Mouse (Mus musculus): Measurements from ENCODE around the gene Slc25a21. TPM values are rescaled to one million over a fixed set of nuclear protein-coding genes. Genes with fewer than 3 reads are reported as not detected.

Gene Slc25a21
- total RNA-seq, 2 experiments from 2014 or later, result 0.08 to 0.42 TPM

DNA sequence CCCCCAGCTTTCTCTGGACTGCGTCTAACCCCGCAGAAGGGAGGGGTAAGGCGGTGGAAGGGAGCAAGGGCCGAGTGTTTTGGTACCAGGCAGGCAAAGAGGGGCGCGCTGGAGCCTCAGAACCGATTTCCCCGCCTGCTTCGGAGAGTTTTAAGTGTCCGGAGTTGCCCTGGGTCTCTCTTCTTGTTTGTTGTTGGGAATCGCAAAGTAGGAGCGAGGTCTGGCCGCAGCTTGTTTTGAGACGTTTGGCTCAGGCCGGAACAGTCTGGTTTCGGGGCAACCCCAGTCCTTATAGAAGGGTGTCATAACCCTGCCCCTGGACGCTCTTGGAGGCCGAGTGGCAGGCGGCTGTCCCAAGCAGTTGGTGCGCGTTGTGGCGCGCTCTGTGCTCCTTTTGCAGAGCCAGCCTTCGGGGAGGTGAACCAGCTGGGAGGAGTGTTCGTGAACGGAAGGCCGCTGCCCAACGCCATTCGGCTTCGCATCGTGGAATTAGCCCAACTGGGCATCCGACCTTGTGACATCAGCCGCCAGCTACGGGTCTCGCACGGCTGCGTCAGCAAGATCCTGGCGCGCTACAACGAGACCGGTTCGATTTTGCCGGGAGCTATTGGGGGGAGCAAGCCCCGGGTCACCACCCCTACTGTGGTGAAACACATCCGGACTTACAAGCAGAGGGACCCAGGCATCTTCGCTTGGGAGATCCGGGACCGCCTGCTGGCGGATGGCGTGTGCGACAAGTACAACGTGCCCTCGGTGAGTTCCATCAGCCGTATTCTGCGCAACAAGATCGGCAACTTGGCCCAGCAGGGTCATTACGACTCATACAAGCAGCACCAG is 500.9 kb downstream of the Slc25a21 start:
- DNase-seq (ENCODE audit: low spot score), result no peak
- intact Hi-C loops (cut with DNase I), result no loop called here

- DNase-seq (ENCODE audit: low spot score), result peak; percentile 33
- intact Hi-C loops (cut with DNase I), result no loop called here
Observed at GRCm38 (mm10) chr12:56695358-56696173, 501.7 kb downstream of the Slc25a21 start.

- no peak for DNase-seq (ENCODE audit: low spot score)
- intact Hi-C loops (cut with DNase I), result loop anchor here (5.0 kb wide), 1 partner anchor 852 kb away; the partner anchor contains the start of gene Foxa1
Observed at GRCm38 (mm10) chr12:56694936-56695335, 502.3 kb downstream of the Slc25a21 start.

- DNase-seq (ENCODE audit: low spot score), result no peak
- intact Hi-C loops (cut with DNase I), result loop anchor here (5.0 kb wide), 1 partner anchor 853 kb away; the partner anchor contains the start of gene Foxa1
Observed at GRCm38 (mm10) chr12:56694361-56694760, 502.9 kb downstream of the Slc25a21 start.

DNA sequence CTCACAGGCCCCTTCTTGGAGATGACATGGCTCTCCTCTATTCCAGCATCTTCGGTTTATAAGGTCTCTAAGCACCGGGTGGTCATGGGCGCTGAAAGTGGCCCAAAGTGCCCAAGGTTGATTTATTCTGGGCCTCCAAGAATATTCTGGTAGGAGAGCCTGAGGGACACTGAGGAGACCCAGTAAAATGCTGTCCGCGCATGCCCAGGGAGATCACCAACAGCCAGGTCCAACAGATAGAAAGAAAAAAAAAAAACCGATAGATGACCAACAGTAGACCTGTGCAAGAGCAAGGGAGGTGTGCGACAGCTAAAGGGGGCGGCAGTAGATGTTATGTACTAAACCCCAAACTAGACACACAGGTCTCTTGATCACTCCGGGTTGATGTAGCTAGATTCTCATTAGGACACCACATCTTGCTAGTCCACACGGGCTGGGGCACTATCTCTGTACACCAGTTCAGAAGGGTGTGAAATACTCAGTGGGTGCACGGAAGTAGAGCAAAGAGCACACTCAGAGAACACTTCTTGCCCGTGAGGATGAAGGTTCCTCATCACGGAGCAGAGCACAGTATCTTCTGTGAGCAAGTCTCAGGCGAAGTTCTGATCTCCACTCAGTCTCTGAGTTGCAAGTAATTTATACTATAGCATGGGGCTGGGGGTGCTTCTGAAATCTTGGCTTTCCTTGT is 503.7 kb downstream of the Slc25a21 start:
- no peak for DNase-seq (ENCODE audit: low spot score)
- intact Hi-C loops (cut with DNase I), result loop anchor here (5.0 kb wide), 1 partner anchor 854 kb away; the partner anchor contains the start of gene Foxa1

DNA sequence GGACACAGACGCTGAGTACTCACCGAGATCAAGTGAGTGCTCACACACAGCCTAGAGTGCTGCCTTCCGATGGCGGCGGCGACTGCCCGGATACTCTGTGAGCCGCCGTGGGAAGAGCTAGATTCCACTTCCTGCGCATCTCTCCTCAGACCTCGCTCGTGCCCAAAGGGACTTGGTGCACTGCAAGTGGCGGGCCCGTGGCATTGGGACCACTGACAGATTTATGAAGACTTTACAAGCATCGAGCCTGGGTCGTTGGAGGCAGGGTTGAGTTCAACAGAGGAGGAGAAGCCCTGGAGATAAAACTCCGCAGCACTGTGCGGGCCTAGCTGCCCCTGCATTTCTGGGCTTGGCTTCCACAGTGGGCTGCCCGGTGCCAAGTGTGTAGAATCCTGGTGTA is 504.7 kb downstream of the Slc25a21 start:
- DNase-seq (ENCODE audit: low spot score), result no peak
- intact Hi-C loops (cut with DNase I), result loop anchor here (5.0 kb wide), 1 partner anchor 855 kb away; the partner anchor contains the start of gene Foxa1

DNA sequence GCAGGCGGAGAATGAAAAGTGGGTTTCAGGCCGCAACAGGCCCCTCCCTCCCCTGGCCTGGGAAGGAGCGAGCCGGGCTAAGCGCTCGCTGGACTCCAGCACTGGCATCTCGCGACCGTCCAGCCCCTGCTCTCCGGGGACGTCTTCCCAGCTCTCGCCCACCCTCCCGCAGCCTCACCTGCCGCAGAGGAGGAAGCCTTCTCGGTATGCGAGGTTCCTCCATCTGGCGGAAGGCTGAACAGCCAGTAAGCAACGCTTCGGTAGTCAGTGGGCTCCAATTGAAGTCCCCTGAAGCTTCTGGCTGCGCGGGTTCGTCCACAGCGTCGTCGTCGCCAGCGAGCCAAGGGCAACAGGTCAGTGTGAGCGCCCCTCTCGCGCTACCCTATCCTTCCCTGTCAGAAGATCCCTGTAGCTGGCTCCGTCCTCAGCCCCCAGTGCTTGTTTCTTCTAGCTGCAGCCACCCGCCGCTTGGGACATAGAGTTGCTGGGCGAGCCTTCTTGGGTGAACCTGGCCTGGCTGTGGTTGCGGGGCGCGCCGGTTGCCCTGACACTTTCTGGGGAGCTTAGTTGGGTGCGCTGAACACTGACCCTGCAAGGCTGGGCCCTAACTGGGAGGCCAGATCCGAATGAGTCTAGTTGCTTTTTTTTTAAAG is 505.7 kb downstream of the Slc25a21 start, which contains the start of gene Pax9:
Gene Pax9 (plus strand): TSS at position 341 of the 653 bp plus-strand sequence.
- no peak for DNase-seq (ENCODE audit: low spot score)
- intact Hi-C loops (cut with DNase I), result loop anchor here (5.0 kb wide), 1 partner anchor 856 kb away; the partner anchor contains the start of gene Foxa1

GRCm38 (mm10) chr12:56691001-56691400 is 506.3 kb downstream of the Slc25a21 start:
- intact Hi-C loops (cut with DNase I), result loop anchor here (5.0 kb wide), 1 partner anchor 856 kb away; the partner anchor contains the start of gene Foxa1
- DNase-seq (ENCODE audit: low spot score), result no peak

DNA sequence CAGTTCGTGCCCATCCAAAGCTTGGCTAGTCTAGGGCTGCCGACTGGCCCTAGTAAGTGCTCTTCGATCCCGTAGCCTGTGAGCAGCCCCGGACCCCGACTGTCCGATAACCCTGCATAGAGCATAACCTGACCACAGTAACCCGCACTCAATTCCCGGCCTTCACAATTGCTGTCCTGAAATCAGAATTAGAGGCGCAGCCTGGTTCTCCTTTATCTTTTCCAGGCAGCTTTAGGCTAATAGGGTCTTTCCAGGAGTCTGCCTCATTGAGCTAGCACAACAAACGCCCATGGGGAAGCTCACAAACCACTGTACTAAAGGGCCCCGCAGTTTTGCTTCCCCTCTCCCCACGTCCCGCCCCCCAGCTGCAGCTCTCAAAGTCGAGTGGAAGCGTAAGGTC is 506.9 kb downstream of the Slc25a21 start:
- intact Hi-C loops (cut with DNase I), result loop anchor here (5.0 kb wide), 1 partner anchor 857 kb away; the partner anchor contains the start of gene Foxa1
- DNase-seq (ENCODE audit: low spot score), result no peak

- DNase-seq (ENCODE audit: low spot score), result no peak
- intact Hi-C loops (cut with DNase I), result loop anchor here (5.0 to 10.0 kb wide), 2 partner anchors 495 to 858 kb away; partner anchors contain the start of gene Foxa1
Observed at GRCm38 (mm10) chr12:56689736-56690135, 507.5 kb downstream of the Slc25a21 start.

DNA sequence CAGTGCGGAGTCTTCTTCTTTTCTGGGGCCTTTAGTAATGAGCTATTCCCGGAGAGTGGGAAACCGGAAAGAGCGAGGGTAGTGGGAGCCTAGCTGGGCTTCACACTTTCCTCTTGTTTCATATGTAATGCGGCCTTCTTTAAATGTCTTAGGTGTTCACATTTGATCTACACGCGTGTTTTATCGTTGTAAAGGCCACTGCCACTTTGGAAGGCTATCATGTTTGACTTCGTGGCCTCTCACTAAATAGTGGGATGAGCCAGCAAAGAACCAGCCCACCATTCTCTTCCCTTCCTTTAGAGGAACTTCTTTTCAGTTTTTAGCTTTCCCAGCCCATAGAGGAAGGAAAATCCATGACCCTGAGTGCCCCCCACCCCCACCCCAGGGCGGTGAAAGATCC is 507.9 kb downstream of the Slc25a21 start:
- DNase-seq (ENCODE audit: low spot score), result no peak
- intact Hi-C loops (cut with DNase I), result loop anchor here (10.0 kb wide), 1 partner anchor 495 kb away; no protein-coding TSS in a partner anchor

DNA sequence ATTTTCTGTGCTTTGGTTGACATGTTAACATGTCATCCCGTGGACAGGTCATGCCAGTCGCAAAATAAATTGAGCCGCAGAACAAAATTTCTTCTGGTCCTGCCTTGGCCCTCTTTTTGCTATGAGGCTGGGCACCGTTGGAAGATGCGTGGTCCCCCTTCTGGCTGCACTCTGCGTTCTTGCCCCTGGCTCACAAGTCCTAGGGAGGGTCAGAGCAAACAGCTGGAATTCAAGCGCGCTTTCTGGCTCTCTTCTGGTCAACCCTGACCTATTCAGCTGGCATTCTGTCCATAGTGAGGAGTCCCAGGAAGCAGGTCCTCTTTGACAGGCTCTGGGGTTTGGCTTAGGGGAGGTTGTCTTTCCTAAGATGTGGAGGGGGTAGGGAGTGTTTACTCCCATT is 508.4 kb downstream of the Slc25a21 start:
- no peak for DNase-seq (ENCODE audit: low spot score)
- intact Hi-C loops (cut with DNase I), result loop anchor here (10.0 kb wide), 1 partner anchor 496 kb away; no protein-coding TSS in a partner anchor

DNA sequence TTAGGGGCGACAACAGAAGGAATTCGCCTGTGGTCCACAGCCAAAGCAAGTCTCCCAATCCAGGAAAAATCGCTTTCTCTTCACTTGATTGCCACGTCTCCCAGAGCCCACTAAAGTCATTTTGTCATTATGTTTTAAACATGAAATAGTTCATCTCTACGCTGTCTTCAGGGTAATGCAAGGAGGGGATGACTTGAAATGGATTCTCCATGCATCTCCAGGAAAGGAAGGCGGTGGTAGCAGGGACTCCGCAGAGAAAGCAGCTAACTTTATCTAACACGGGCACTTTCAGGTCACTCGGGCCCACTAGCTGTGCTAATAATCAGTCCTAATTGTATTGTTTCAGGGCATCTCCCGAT is 508.8 kb downstream of the Slc25a21 start:
- intact Hi-C loops (cut with DNase I), result loop anchor here (10.0 kb wide), 1 partner anchor 496 kb away; no protein-coding TSS in a partner anchor

GRCm38 (mm10) chr12:56687640-56688481 is 509.4 kb downstream of the Slc25a21 start:
- intact Hi-C loops (cut with DNase I), result loop anchor here (10.0 kb wide), 1 partner anchor 497 kb away; no protein-coding TSS in a partner anchor
- DNase-seq (ENCODE audit: low spot score), result no peak

More for the DNA sequence above, 508.8 kb downstream of the Slc25a21 start:
- DNase-seq (ENCODE audit: low spot score), result no peak

- no peak for DNase-seq (ENCODE audit: low spot score)
- intact Hi-C loops (cut with DNase I), result loop anchor here (5.0 to 10.0 kb wide), 2 partner anchors 306 to 504 kb away; no protein-coding TSS in a partner anchor
Observed at GRCm38 (mm10) chr12:56681096-56681811, 516.0 kb downstream of the Slc25a21 start.

- intact Hi-C loops (cut with DNase I), result no loop called here
- DNase-seq (ENCODE audit: low spot score), result no peak
Observed at GRCm38 (mm10) chr12:56677620-56678019, 519.7 kb downstream of the Slc25a21 start.

- DNase-seq (ENCODE audit: low spot score), result no peak
- intact Hi-C loops (cut with DNase I), result no loop called here
Observed at GRCm38 (mm10) chr12:56674726-56675125, 522.5 kb downstream of the Slc25a21 start.
